Mouse (Mus musculus) liver, embryonic 11.5 days (tissue): Measurements from ENCODE around the gene Men1. TPM values are rescaled to one million over a fixed set of nuclear protein-coding genes. Genes with fewer than 3 reads are reported as not detected.

Experiments
- ATAC-seq: fragments of 200-750 bp; cut with Nextera tagmentation; replicated peaks from 2 replicates; pipeline ENCODE4 v1.8.0; 2017; ENCODE audit warnings: moderate number of reproducible peaks, mild to moderate bottlenecking, moderate TSS enrichment, moderate library complexity; ENCODE audit not compliant: low FRiP score
- DNase-seq: peaks from one replicate; pipeline ENCODE4 v3.0.0-alpha.2; 2017; ENCODE audit warnings: low spot score
- H3K27ac ChIP-seq: fragments of 300-500 bp; sonication (generic); 2 replicates; pipeline ENCODE4 v1.5.1; 2014; ENCODE audit warnings: mild to moderate bottlenecking, low read depth, low read length, control low read depth
- H3K27me3 ChIP-seq: fragments of 300-500 bp; sonication (generic); replicated peaks from 2 replicates; pipeline ENCODE4 v1.6.1; 2014; ENCODE audit warnings: low read length, mixed read lengths; ENCODE audit not compliant: control insufficient read depth, insufficient read depth
- H3K36me3 ChIP-seq: fragments of 300-500 bp; sonication (generic); 2 replicates; pipeline ENCODE4 v1.6.1; 2014; ENCODE audit warnings: mild to moderate bottlenecking, low read length, moderate library complexity, mixed read lengths; ENCODE audit not compliant: control insufficient read depth, insufficient read depth
- H3K4me1 ChIP-seq: fragments of 300-500 bp; sonication (generic); replicated peaks from 2 replicates; pipeline ENCODE4 v1.6.1; 2014; ENCODE audit warnings: low read length, mixed read lengths; ENCODE audit not compliant: control insufficient read depth, insufficient read depth
- H3K4me2 ChIP-seq: fragments of 300-500 bp; sonication (generic); 2 replicates; pipeline ENCODE4 v1.6.1; 2014; ENCODE audit warnings: mild to moderate bottlenecking, control low read depth, moderate library complexity
- H3K4me3 ChIP-seq: fragments of 300-500 bp; sonication (generic); 2 replicates; pipeline ENCODE4 v1.5.1; 2014; ENCODE audit warnings: low read depth, low read length, control low read depth
- H3K9ac ChIP-seq: fragments of 300-500 bp; sonication (generic); 2 replicates; pipeline ENCODE4 v1.6.1; 2014; ENCODE audit warnings: low read depth, low read length, control low read depth
- H3K9me3 ChIP-seq: fragments of 300-500 bp; sonication (generic); 2 replicates; pipeline ENCODE4 v1.6.1; 2016; ENCODE audit warnings: low read length, inconsistent platforms, mixed read lengths; ENCODE audit not compliant: control insufficient read depth
- WGBS: fragments of 180-500 bp; shearing (Covaris S2); extraction: QIAGEN DNeasy Blood & Tissue Kit; methylation state at CpG from one replicate; pipeline ENCODE4 v1.1.7; 2014; 5-methylcytosine and 5-hydroxymethylcytosine counted together
- polyA plus RNA-seq: library from polyadenylated mRNA; unstranded; fragments of >200 nt; fragmentation: Nextera tagmentation; extraction: Ambion mirVana; gene quantifications from 2 replicates; pipeline ENCODE4 v1.2.1, GENCODE M21; 2014

Gene Men1
- polyA plus RNA-seq, 1 experiment from 2014 or later = 53.8 TPM

GRCm38 (mm10) chr19:6384128-6384527 lies 49.3 kb downstream of the Men1 start, which contains the start of gene Pygm:
Gene Pygm, plus strand, starts transcription at chr19:6384399.
- peaks cover 2% of the 10 kb centered on the region; the same call in 1 of the 2 replicates for H3K27me3 ChIP-seq
- no peak for ATAC-seq
- H3K4me2 ChIP-seq = no peak within 1 kb of the TSS; the same call in 1 of the 2 replicates
- no peaks in the 10 kb centered on the region for H3K9me3 ChIP-seq
- DNase-seq = no peak
- WGBS = 20% methylated on average over 7 of the region's 7 CpGs
- no peak within 1 kb of the TSS for H3K4me3 ChIP-seq
- H3K9ac ChIP-seq = no peak within 1 kb of the TSS
- peaks cover 17% of the 10 kb centered on the region for H3K4me1 ChIP-seq
- H3K36me3 ChIP-seq = no peaks in the 10 kb centered on the region
- H3K27ac ChIP-seq = no peak within 1 kb of the TSS; the same call in 1 of the 2 replicates

GRCm38 (mm10) chr19:6384954-6385353 lies 50.2 kb downstream of the Men1 start:
- peaks cover 2% of the 10 kb centered on the region; the same call in 1 of the 2 replicates for H3K27me3 ChIP-seq
- no peaks in the 10 kb centered on the region for H3K9me3 ChIP-seq
- ATAC-seq (no peak), DNase-seq (no peak)
- peaks cover 22% of the 10 kb centered on the region for H3K4me1 ChIP-seq
- H3K4me3 ChIP-seq = no peak overlapping the region
- H3K4me2 ChIP-seq = no peak overlapping the region; the same call in 1 of the 2 replicates
- H3K27ac ChIP-seq = no peak overlapping the region
- no peaks in the 10 kb centered on the region for H3K36me3 ChIP-seq
- no peak overlapping the region for H3K9ac ChIP-seq
- 71% methylated on average over 11 of the region's 11 CpGs for WGBS

GRCm38 (mm10) chr19:6385419-6385818 lies 50.6 kb downstream of the Men1 start:
- DNase-seq = no peak
- Histone ChIP-seq H3K4me1 (peaks cover 22% of the 10 kb centered on the region), H3K9ac (no peak overlapping the region)

GRCm38 (mm10) chr19:6385821-6386220 lies 51.0 kb downstream of the Men1 start:
- H3K27ac ChIP-seq = no peak overlapping the region
- peaks cover 22% of the 10 kb centered on the region for H3K4me1 ChIP-seq
- no peak overlapping the region for H3K4me3 ChIP-seq
- ATAC-seq (no peak), DNase-seq (no peak)
- no peaks in the 10 kb centered on the region for H3K36me3 ChIP-seq
- H3K9me3 ChIP-seq = no peaks in the 10 kb centered on the region
- H3K4me2 ChIP-seq = no peak overlapping the region
- WGBS = 75% methylated on average over 7 of the region's 7 CpGs
- H3K27me3 ChIP-seq = peaks cover 2% of the 10 kb centered on the region; the same call in 1 of the 2 replicates
- no peak overlapping the region for H3K9ac ChIP-seq

More at GRCm38 (mm10) chr19:6385419-6385818, 50.6 kb downstream of the Men1 start:
- Histone ChIP-seq H3K4me3 (no peak overlapping the region), H3K27ac (no peak overlapping the region), H3K27me3 (peaks cover 2% of the 10 kb centered on the region; the same call in 1 of the 2 replicates), H3K4me2 (no peak overlapping the region), H3K9me3 (no peaks in the 10 kb centered on the region), H3K36me3 (no peaks in the 10 kb centered on the region)
- WGBS = 81% methylated on average over 5 of the region's 5 CpGs
- no peak for ATAC-seq

- DNase-seq (no peak), ATAC-seq (no peak)
- Histone ChIP-seq H3K27me3 (peaks cover 2% of the 10 kb centered on the region; the same call in 1 of the 2 replicates), H3K9me3 (no peaks in the 10 kb centered on the region), H3K27ac (no peak overlapping the region), H3K4me3 (no peak overlapping the region), H3K4me1 (peaks cover 22% of the 10 kb centered on the region), H3K4me2 (no peak overlapping the region), H3K9ac (no peak overlapping the region), H3K36me3 (no peaks in the 10 kb centered on the region)
- WGBS = 66% methylated on average over 9 of the region's 9 CpGs
These were observed 51.5 kb downstream of the Men1 start for GRCm38 (mm10) chr19:6386234-6386633.

GRCm38 (mm10) chr19:6388006-6388405 lies 53.2 kb downstream of the Men1 start:
- H3K36me3 ChIP-seq = 0 out of 2 replicates have a peak, but pooled peaks cover 2% of the 10 kb centered on the region
- ATAC-seq (no peak), DNase-seq (no peak)
- H3K9me3 ChIP-seq = no peaks in the 10 kb centered on the region
- H3K4me1 ChIP-seq = peaks cover 19% of the 10 kb centered on the region
- H3K9ac ChIP-seq = no peak overlapping the region
- no peak overlapping the region for H3K4me2 ChIP-seq
- WGBS = 83% methylated on average over 13 of the region's 13 CpGs
- no peak overlapping the region for H3K27ac ChIP-seq
- no peak overlapping the region for H3K4me3 ChIP-seq
- peaks cover 2% of the 10 kb centered on the region; the same call in 1 of the 2 replicates for H3K27me3 ChIP-seq

GRCm38 (mm10) chr19:6389803-6390202 lies 55.0 kb downstream of the Men1 start:
- peaks cover 7% of the 10 kb centered on the region for H3K4me1 ChIP-seq
- DNase-seq (no peak), ATAC-seq (peak; percentile 50; the same call in 1 of the 2 replicates)
- H3K9me3 ChIP-seq = no peaks in the 10 kb centered on the region
- peak overlapping the region; percentile 36 for H3K4me3 ChIP-seq
- peaks cover 2% of the 10 kb centered on the region; the same call in 1 of the 2 replicates for H3K27me3 ChIP-seq
- WGBS = 14% methylated on average over 16 of the region's 16 CpGs
- 0 out of 2 replicates have a peak, but pooled peaks cover 2% of the 10 kb centered on the region for H3K36me3 ChIP-seq
- no peak overlapping the region for H3K27ac ChIP-seq
- peak overlapping the region; percentile 64 for H3K4me2 ChIP-seq
- H3K9ac ChIP-seq = peak overlapping the region; percentile 21; the same call in 1 of the 2 replicates

GRCm38 (mm10) chr19:6390251-6390650 lies 55.5 kb downstream of the Men1 start:
- DNase-seq (no peak), ATAC-seq (0 out of 2 replicates have a peak, but pooled peaks have one; percentile 25)
- Histone ChIP-seq H3K27me3 (peaks cover 2% of the 10 kb centered on the region; the same call in 1 of the 2 replicates), H3K4me1 (peaks cover 7% of the 10 kb centered on the region), H3K36me3 (0 out of 2 replicates have a peak, but pooled peaks cover 2% of the 10 kb centered on the region), H3K27ac (no peak overlapping the region), H3K9me3 (no peaks in the 10 kb centered on the region), H3K9ac (no peak overlapping the region), H3K4me2 (peak overlapping the region; percentile 64), H3K4me3 (no peak overlapping the region)
- WGBS = 58% methylated on average over 6 of the region's 6 CpGs
